Mouse (Mus musculus): Measurements from ENCODE around the gene Cplx2.
A peak's percentile ranks its signal among the peaks of the same experiment; 100 is the strongest.

The Cplx2 gene

DNA sequence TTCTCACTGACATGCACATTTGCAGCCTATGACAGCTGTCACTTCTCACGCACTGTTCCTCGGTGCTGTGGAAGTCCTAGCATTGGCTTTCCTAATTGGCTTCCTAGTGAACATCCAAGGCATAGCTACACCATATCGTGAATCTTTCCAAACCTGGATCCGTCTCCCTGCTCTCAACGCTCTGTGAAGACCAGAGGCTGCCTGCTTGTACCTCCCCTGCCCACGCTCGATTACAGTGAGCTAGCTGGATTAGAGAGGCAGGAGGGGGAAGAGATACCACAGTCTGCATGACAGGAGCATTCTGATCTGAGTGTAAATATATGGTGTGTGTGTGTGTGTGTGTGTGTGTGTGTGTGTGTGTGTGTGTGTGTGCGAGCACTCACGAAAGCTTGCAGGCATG is 3.0 kb upstream of the Cplx2 start:
- DNase-seq, result no peak

- peak; percentile 94 for DNase-seq
Observed at GRCm38 (mm10) chr13:54371387-54372330, 510 bp downstream of the Cplx2 start.

GRCm38 (mm10) chr13:54372665-54373064 is 1.5 kb downstream of the Cplx2 start:
- no peak for DNase-seq

DNA sequence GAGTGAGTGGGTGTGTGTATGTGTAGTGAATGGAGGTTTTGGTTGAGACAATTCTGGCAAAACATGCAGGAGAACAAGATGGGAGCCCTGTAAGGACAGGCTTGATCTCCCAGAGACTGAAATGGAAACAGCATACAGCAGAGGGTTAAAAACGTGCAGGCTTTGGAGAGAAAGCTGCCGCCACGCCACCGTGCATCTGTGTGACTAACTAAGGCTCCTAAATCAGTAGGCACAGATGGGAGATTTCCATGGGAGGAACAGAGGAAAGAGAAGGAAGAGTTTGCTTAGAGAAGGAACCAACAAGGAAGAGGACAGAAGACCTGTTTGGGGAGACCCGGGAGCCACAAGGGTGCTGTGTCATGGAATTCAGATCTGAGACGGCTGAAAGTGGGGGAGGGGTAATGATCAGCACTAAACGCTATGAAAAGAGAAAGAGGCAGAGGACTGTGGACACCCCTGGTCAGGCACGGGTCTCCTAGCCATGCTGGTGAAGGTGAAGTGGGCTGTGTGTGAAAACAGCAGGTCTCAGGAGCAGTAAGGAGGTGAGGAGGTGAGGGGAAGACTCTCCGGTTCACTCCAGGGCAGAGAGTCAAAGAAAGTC is 3.1 kb downstream of the Cplx2 start:
- no peak for DNase-seq

- DNase-seq, result peak; percentile 61
Observed at GRCm38 (mm10) chr13:54375497-54376495, 4.6 kb downstream of the Cplx2 start.

DNA sequence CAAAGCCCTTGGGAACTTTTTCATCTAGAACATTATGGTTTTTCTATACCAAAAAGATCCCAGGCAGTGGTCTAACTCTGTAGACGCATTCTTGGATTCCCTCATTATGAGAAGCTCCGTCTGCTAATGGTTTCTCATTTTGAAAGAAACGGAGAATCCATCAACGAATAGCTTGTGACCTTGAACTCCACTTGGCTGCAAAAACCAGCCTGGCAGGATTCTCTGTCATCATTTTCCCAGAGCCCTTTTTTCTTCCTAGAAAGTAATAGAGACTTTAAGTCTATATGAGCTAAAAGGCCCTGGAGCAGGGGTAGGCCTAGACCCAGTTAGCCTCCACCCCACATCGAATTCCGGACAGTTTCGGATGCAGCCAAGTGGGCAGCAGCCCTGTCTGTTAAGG is 5.6 kb downstream of the Cplx2 start:
- no peak for DNase-seq

GRCm38 (mm10) chr13:54378051-54378450 is 6.9 kb downstream of the Cplx2 start:
- no peak for DNase-seq

- peak; percentile 79 for DNase-seq
Observed at GRCm38 (mm10) chr13:54380421-54380820, 9.3 kb downstream of the Cplx2 start.

GRCm38 (mm10) chr13:54381396-54381795 is 10.2 kb downstream of the Cplx2 start:
- DNase-seq, result no peak

GRCm38 (mm10) chr13:54383531-54383930 is 12.4 kb downstream of the Cplx2 start:
- DNase-seq, result no peak

DNA sequence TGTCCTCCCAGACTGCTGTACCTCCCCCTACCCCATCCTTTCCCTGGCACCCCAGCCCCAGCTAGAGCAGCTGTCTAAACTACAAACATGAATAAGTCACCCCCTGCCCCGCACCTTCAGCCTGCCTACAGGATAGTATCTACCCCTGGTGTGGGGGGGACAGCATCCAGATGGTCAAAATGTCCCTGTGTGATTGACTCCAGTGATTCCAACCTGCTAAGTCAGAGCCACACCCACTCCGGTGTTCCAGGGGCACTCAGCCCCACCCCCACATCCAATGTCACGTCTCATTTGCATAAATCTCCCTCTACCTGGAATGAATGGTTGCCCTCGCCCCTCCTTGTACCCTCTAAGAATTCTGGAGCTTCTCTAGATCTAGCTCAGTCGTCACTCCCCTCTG is 13.4 kb downstream of the Cplx2 start:
- DNase-seq, result no peak

DNA sequence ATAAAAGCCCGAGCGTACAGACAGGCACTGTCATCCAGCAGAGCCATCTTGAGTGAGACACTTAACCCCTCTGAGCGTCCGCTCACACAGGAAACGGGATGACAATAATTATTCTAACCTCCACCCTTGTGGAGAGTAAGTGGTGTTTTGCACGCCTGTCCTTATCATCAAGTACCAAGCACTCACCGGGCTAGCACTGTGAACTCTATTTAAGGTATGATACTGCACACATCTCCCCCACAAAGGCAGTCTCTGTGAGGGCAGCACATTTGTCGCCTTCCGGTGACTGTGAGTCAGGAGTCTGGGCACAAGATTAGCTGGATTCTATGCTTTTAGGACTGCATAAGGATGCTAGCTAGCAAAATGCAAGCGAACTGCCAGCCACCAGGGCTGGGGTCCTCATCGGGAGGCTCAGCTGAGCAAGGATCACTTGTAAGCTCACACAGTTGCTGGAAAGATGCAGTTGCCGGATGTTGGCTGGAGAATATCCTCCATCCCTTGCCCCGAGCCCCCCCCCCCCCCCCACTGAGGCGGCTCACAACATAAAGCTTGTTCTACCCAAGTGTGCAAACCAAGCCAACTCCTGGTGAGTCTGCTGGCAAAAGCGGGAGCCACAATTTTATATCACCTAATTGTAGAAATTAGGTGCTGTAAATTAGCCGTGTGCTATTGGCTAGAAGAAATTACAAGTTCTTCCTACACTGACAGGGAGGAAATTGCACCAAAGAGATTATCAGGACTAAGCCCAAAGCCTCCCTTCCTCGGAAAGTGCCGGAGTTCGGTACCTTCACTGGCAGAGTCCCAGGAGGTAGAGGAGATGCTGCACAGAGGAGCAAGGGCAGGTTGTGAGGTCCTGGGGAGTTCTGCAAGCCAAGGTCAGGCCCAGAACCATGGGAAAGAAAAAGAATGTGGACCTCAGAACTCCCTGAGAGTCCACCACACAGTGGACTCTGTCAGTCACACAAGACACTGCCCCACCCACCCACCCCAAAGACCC is 14.2 kb downstream of the Cplx2 start:
- no peak for DNase-seq

GRCm38 (mm10) chr13:54389971-54390564 is 18.9 kb downstream of the Cplx2 start:
- no peak for DNase-seq

DNA sequence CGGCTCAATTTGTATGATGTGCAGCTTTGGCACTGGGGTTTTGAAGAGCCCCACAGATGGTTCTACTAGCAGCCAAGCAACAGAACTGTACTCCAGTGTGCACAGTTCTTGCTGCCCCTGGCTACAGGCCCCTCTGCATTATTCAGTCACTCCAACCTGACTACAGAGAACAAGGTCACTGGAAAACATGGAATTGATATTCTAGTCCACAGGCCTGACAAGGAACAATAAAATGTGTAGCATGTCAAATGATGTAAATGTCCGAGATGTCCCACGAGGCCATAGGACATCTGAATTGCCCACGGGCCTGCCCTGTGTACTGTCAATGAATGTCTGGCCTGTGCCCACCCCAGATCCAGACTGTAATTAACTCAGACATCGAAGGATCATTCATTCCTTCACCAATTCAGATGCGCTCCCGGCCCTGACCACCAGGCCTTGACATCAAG is 19.4 kb downstream of the Cplx2 start:
- no peak for DNase-seq

- DNase-seq, result no peak
Observed at GRCm38 (mm10) chr13:54391313-54391712, 20.2 kb downstream of the Cplx2 start.

GRCm38 (mm10) chr13:54397069-54397468 is 25.9 kb downstream of the Cplx2 start:
- peak; percentile 55 for DNase-seq

DNA sequence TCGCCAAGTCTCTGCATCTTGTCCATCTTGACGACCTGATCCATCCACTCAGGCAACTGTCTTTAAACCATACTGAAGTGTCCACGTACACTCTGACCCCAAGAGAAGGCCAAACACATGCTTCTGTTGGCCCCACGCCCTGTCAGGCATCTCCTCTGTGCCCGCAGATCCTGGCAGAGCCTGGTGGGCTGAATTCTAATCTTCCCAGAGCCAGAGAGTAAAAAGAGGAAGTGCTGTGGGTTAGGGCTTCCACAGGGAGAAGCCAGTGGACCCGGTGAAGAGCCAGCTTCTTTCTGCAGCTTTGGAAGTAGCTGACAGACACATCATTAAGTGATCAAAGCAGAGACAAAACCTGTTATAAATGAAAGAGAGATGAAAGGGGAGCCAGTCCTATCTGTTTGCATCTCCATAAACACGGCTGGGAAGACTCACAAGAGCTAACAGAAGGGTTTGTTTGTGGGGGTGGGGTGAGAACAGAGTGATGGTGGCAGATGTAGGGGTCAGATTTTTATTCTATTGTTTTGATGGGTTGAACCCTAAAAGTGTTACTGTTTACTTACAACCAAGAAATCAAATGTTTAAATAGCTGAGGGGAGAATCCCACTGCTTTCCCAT is 29.5 kb downstream of the Cplx2 start:
- peak; percentile 61 for DNase-seq

- DNase-seq, result peak; percentile 81
Observed at GRCm38 (mm10) chr13:54401180-54401569, 30.0 kb downstream of the Cplx2 start.

GRCm38 (mm10) chr13:54402346-54402745 is 31.2 kb downstream of the Cplx2 start:
- DNase-seq, result peak; percentile 45

DNA sequence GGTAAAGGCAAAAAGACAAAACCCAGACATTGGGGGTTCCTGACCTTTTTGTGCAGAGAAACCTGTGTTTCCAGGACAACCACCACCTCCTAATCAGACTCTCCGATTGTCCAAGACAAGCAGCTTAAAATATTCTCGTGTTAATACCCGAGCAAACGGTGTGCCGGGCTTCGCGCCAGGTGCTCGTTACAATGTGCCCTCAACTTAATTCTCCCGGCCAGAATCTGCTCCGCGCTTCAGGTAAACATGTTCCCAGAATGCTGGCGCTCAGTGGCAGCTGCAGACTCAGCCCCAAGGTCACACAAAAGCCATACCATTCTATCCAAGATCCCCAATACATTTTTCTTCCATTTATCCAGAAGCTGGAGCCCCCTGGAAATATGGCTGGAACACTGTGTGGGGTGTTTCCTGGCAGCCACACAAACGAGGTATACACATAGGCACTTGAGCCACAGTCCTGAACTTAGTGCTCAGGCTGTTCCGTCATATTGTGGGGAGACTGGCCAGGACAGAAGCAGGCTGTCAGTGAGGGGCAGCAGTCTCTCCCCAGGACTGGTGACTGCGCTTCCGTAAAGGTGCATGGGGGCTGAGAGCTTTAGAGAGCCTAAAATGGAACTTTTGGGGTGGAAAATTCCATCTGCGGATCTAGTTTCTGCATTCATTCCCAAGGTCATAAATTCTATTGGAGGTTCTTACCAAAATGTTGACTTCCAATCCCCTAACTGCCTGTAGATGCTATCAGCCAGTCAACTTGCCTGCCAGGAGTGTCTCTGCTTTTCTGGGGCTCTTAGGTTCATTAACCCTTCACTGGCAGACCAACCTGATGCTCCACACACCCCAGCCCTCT is 32.3 kb downstream of the Cplx2 start:
- DNase-seq, result peak; percentile 64

All from heart, adult 11 months (tissue).